Mouse (Mus musculus) spleen, postnatal 4 days (tissue): ENCODE measurements around the gene Dhx15.
"Not testable (repeated sequence)": the region's sequence is repeated elsewhere in the genome, so short reads cannot be mapped to it uniquely, and the experiment has no call there.

Experiments used
- DNase-seq, 2 experiments: peaks; one replicate each; pipeline ENCODE4 v3.0.0; 2022; ENCODE audit warnings: low spot score in 2 of 2

The Dhx15 gene

GRCm38 (mm10) chr5:52190371-52191179 lies at the start of gene Dhx15:
Gene Dhx15 (minus strand): TSS chr5:52190514.
- DNase-seq: peak; percentile 92 to 96

GRCm38 (mm10) chr5:52238877-52239276 lies 48.6 kb upstream of the Dhx15 start:
- no peak for DNase-seq

GRCm38 (mm10) chr5:52237956-52238735 lies 47.8 kb upstream of the Dhx15 start:
- DNase-seq: no peak

- DNase-seq: not testable (repeated sequence)
Observed at GRCm38 (mm10) chr5:52236585-52236984, 46.3 kb upstream of the Dhx15 start.

GRCm38 (mm10) chr5:52234570-52234969 lies 44.3 kb upstream of the Dhx15 start:
- DNase-seq: no peak

GRCm38 (mm10) chr5:52233891-52234290 lies 43.6 kb upstream of the Dhx15 start:
- no peak for DNase-seq

GRCm38 (mm10) chr5:52232611-52233010 lies 42.3 kb upstream of the Dhx15 start:
- no peak for DNase-seq

GRCm38 (mm10) chr5:52232199-52232598 lies 41.9 kb upstream of the Dhx15 start:
- no peak for DNase-seq

- no peak for DNase-seq
Observed at GRCm38 (mm10) chr5:52230466-52230865, 40.2 kb upstream of the Dhx15 start.

- no peak for DNase-seq
Observed at GRCm38 (mm10) chr5:52226677-52227076, 36.4 kb upstream of the Dhx15 start.

- DNase-seq: no peak
Observed at GRCm38 (mm10) chr5:52221596-52221995, 31.3 kb upstream of the Dhx15 start.

GRCm38 (mm10) chr5:52220013-52220804 lies 29.9 kb upstream of the Dhx15 start:
- DNase-seq: no peak

GRCm38 (mm10) chr5:52218238-52218637 lies 27.9 kb upstream of the Dhx15 start:
- DNase-seq: no peak

GRCm38 (mm10) chr5:52213143-52213900 lies 23.0 kb upstream of the Dhx15 start:
- DNase-seq: no peak

- DNase-seq: no peak
Observed at GRCm38 (mm10) chr5:52191180-52191468, 810 bp upstream of the Dhx15 start.

GRCm38 (mm10) chr5:52189664-52190365 lies 499 bp downstream of the Dhx15 start:
- DNase-seq: peak; percentile 61 to 84

- no peak for DNase-seq
Observed at GRCm38 (mm10) chr5:52188206-52188605, 2.1 kb downstream of the Dhx15 start.

GRCm38 (mm10) chr5:52177326-52177725 lies 13.0 kb downstream of the Dhx15 start:
- no peak for DNase-seq

- no peak for DNase-seq
Observed at GRCm38 (mm10) chr5:52168468-52168867, 21.8 kb downstream of the Dhx15 start.

- DNase-seq: no peak
Observed at GRCm38 (mm10) chr5:52149138-52149537, 41.2 kb downstream of the Dhx15 start.

GRCm38 (mm10) chr5:52147141-52147540 lies 43.2 kb downstream of the Dhx15 start:
- DNase-seq: no peak
